Mouse (Mus musculus): ENCODE measurements around the gene Epor.

The Epor gene

GRCm38 (mm10) chr9:21963417-21963816 lies at the start of gene Epor:
Gene Epor, minus strand, starts transcription at chr9:21963506.
- DNase-seq: no peak

GRCm38 (mm10) chr9:22012731-22013130 lies 49.4 kb upstream of the Epor start:
- DNase-seq: no peak

- no peak for DNase-seq
These were observed 47.7 kb upstream of the Epor start for GRCm38 (mm10) chr9:22011055-22011454.

- DNase-seq: no peak
These were observed 41.2 kb upstream of the Epor start for GRCm38 (mm10) chr9:22004546-22004945.

GRCm38 (mm10) chr9:22003163-22003554 lies 39.9 kb upstream of the Epor start:
- peak in 1 of 2 experiments; percentile 64 for DNase-seq

- DNase-seq: peak; percentile 97 to 99
These were observed 39.2 kb upstream of the Epor start, which contains the start of the genes Ccdc151 and Prkcsh for GRCm38 (mm10) chr9:22002194-22003162. Gene Ccdc151, minus strand, starts transcription at chr9:22002634. Gene Prkcsh, plus strand, starts transcription at chr9:22002806.

GRCm38 (mm10) chr9:22001633-22002032 lies 38.3 kb upstream of the Epor start:
- no peak for DNase-seq

- DNase-seq: no peak
These were observed 37.0 kb upstream of the Epor start for GRCm38 (mm10) chr9:22000296-22000695.

GRCm38 (mm10) chr9:21996178-21996867 lies 33.0 kb upstream of the Epor start:
- no peak for DNase-seq

- no peak for DNase-seq
These were observed 28.9 kb upstream of the Epor start for GRCm38 (mm10) chr9:21992227-21992626.

- DNase-seq: no peak
These were observed 26.2 kb upstream of the Epor start, which contains the start of gene Rgl3 for GRCm38 (mm10) chr9:21989230-21990110. Gene Rgl3, minus strand, starts transcription at chr9:21989446.

GRCm38 (mm10) chr9:21988421-21989101 lies 25.3 kb upstream of the Epor start:
- no peak for DNase-seq

GRCm38 (mm10) chr9:21987592-21988342 lies 24.5 kb upstream of the Epor start:
- no peak for DNase-seq

GRCm38 (mm10) chr9:21983911-21984310 lies 20.6 kb upstream of the Epor start:
- DNase-seq: no peak

GRCm38 (mm10) chr9:21978398-21979128 lies 15.3 kb upstream of the Epor start:
- DNase-seq: no peak

- DNase-seq: peak; percentile 48 to 62
These were observed 14.7 kb upstream of the Epor start for GRCm38 (mm10) chr9:21977972-21978371.

GRCm38 (mm10) chr9:21977331-21977730 lies 14.0 kb upstream of the Epor start:
- no peak for DNase-seq

GRCm38 (mm10) chr9:21976626-21977175 lies 13.4 kb upstream of the Epor start:
- DNase-seq: no peak

GRCm38 (mm10) chr9:21969304-21969703 lies 6.0 kb upstream of the Epor start:
- DNase-seq: no peak

- DNase-seq: no peak
These were observed 5.6 kb upstream of the Epor start for GRCm38 (mm10) chr9:21968883-21969282.
